Mouse (Mus musculus): Measurements from ENCODE around the gene Uba6. TPM values are rescaled to one million over a fixed set of nuclear protein-coding genes. Genes with fewer than 3 reads are reported as not detected.
A peak's percentile ranks its signal among the peaks of the same experiment; 100 is the strongest.

Uba6 gene
- total RNA-seq, 2 experiments from 2014 or later = 3.8 to 4.0 TPM

DNA sequence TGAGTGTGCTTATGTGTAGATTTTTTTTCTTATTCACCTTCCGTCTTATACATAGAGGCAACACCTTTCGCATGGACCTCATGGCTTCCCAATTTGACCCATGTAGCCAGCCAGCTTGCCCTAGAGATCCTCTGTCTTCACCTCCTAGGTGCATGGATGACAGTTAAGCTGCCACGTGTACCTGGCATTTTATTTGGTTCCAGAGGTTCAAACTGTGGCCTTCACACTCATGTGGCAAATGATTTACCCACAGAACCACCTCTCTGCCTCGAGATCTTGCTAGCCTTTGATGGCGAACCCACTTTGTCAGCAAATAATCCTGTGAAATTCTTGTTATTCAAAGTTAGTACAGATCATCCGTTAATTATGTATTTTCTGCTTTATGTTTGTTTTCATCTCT, 88.6 kb downstream of the Uba6 start:
- DNase-seq = no peak
- intact Hi-C loops (cut with DNase I) = no loop called here

GRCm38 (mm10) chr5:86078720-86079334, 93.8 kb downstream of the Uba6 start:
- DNase-seq = no peak
- intact Hi-C loops (cut with DNase I) = no loop called here

DNA sequence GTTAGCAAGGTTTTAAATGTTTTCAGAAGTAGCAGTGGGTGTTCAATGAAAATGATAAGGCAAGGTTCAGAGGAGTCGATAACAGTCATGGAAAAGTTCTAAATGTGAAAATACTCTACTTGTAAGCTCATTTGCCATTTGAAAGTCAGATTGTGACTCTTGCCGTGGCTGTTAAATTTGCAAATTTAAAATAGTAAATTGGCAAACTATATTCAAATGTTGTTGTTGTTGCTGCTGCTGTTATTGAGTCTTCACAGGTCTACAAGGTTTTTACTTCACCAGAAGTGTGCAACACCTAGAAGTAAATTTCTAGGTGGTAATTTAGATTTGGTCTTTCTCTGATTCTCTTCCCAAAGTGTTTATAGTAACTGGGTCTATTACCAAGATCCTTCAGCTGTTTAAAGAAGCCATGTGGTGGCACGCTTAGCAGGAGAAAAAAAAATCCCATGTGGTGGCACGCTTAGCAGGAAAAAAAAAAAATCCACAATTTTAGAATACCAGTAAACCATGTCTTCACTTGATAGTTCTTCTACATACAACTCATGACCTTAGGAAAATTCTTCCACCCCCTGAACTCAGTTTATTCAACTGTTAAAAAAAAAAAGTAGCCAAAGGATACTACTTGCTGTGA, 99.7 kb downstream of the Uba6 start:
- intact Hi-C loops (cut with DNase I) = no loop called here
- no peak for DNase-seq

GRCm38 (mm10) chr5:86071538-86071937, 101.1 kb downstream of the Uba6 start, which contains the start of gene Stap1:
Stap1 (plus strand) TSS chr5:86071746.
- intact Hi-C loops (cut with DNase I) = no loop called here
- DNase-seq = no peak

GRCm38 (mm10) chr5:86069121-86069520, 103.5 kb downstream of the Uba6 start:
- intact Hi-C loops (cut with DNase I) = loop anchor here (5.0 kb wide), 2 partner anchors 103 to 123 kb away; partner anchors contain the start of gene Uba6

DNA sequence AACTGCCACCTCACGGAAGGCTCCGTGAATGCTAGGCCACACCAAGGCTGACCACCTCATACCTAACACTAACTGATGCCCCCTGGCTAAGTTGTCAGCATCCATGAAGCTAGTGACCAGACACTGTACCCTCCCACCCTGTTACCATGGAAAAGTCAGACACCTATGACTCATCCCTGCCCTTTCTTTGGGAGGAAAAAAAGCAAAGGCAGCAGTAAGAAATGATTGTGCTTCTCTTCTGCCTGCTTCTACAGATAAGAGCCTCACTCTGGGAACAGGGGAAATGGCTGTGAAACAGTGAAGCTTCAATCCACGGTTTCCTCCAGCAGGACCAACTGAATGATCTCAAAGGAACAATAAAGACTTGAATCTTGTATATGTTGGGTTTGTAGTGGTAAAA, 104.2 kb downstream of the Uba6 start:
- intact Hi-C loops (cut with DNase I) = loop anchor here (5.0 kb wide), 2 partner anchors 104 to 124 kb away; partner anchors contain the start of gene Uba6
- DNase-seq = no peak

More at GRCm38 (mm10) chr5:86069121-86069520, 103.5 kb downstream of the Uba6 start:
- DNase-seq = no peak

GRCm38 (mm10) chr5:86066551-86066929, 106.1 kb downstream of the Uba6 start:
- peak; percentile 79 to 80 for DNase-seq

GRCm38 (mm10) chr5:86065876-86066550, 106.6 kb downstream of the Uba6 start:
- DNase-seq = no peak

More at GRCm38 (mm10) chr5:86066551-86066929, 106.1 kb downstream of the Uba6 start:
- intact Hi-C loops (cut with DNase I) = loop anchor here (5.0 kb wide), 2 partner anchors 106 to 126 kb away; partner anchors contain the start of gene Uba6

DNA sequence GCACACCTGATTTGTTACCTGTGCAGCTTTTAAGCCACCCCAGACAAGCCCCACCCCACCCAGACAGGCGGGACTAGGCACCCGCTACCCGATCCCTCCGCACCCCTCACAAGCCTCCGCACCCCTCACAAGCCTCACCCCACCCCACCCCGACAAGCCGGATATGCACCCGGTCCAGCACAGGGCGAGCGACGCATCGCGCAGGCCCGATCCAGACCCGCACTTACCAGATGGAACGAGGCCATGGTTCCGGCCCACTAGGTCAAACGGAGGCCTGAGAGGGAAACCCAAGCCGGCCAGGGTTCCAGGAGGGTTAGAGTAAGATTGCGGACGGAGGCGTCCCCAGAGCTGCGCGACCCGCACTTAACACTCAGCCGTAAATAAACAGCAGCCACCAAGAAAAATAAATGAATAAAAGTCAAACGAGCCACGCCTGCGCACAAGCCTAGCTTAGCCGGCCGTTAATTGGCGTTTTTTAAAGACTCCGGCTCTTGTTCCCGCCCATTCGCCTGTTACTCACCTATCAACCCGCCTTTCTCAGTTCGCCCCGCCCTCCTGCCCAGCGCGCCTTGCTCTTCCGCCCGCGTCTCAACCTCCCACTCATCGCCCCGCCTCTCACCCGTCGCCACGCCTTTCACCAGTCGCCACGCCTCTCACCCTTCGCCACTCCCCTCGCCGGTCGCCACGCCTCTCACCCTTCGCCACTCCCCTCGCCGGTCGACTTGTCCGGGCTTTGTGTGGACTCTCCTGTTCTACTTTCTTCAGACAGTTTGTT, 107.3 kb downstream of the Uba6 start, which contains the start of gene Cenpc1:
Cenpc1 (minus strand) TSS at position 483 of the 775 bp plus-strand sequence.
- peak; percentile 93 to 97 for DNase-seq
- intact Hi-C loops (cut with DNase I) = loop anchor here (5.0 kb wide), 2 partner anchors 107 to 127 kb away; partner anchors contain the start of gene Uba6

More at GRCm38 (mm10) chr5:86065876-86066550, 106.6 kb downstream of the Uba6 start:
- intact Hi-C loops (cut with DNase I) = loop anchor here (5.0 kb wide), 2 partner anchors 106 to 126 kb away; partner anchors contain the start of gene Uba6

DNA sequence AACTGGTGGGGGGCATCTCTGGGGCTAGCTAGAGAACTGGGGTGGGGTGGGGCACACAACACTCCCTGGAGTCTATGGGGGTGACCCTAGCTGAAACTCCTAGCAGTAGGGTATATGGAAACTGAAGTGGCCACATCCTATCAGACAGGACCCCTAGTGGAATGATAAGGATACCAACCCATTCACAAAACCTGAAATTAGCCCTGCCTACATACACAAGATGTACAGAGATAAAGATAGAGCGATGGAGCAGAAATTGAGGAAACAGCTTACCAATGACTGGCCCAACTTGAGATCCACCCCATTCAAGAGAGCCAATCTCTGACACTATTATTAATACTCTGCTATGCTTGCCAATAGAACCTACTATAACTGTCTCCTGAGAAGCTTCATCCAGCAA, 109.1 kb downstream of the Uba6 start:
- DNase-seq = no peak

More for the DNA sequence above, 109.1 kb downstream of the Uba6 start:
- intact Hi-C loops (cut with DNase I) = no loop called here

Other genes with a start within 250 kb of the Uba6 start
- gene Cenpc1, start 107.2 kb downstream of the Uba6 start, total RNA-seq (2021) = 1 to 10 TPM; 2.9 to 3.5 TPM
- under 1 TPM in 1 of 2 experiments, not detected in 1; 0.36 TPM for gene Stap1, start 101.1 kb downstream of the Uba6 start, total RNA-seq (2021)
- gene Gnrhr, start 25.1 kb upstream of the Uba6 start, total RNA-seq (2021) = not detected
- gene Tmprss11c, start 116.5 kb upstream of the Uba6 start, total RNA-seq (2021) = not detected
- gene Tmprss11d, start 200.6 kb upstream of the Uba6 start, total RNA-seq (2021) = not detected